Mouse (Mus musculus): ENCODE results near the gene Nfya. TPM values are rescaled to one million over a fixed set of nuclear protein-coding genes. Genes with fewer than 3 reads are reported as not detected.

The Nfya gene
- polyA plus RNA-seq, 1 experiment from 2014 or later, result 8.9 TPM

DNA sequence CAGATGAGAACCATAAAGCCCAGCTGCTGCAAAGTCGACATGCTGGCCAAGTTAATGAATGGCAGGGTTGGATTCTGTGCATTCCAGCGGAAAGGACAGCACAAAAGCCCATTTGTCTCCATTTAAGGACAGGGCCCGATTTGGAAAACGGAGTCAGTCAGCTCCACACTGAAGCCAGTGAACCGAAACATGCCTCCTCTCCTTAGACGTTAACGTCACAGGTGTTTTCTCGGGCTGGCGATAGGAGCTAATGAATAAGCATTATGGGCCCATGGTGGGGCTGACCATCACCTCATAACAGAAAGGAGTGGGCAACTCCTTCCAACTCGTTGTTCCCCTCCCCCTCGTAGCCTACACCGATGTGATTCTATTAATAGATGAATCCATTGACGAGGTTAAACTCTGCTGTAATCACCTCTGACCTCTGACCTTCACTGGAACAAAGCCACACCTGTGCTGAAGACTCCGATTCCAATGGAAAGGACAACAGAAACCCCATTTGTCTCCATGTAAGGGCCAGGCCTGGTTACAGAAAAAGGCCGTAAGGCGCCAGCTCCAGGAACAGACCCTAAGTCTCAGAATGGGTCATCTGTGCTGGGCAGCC is 33.9 kb upstream of the Nfya start:
- Histone ChIP-seq H3K4me2 (no peak overlapping the region), H3K9me3 (replicated peaks) (no peaks in the 10 kb centered on the region), H3K27me3 (no peaks in the 10 kb centered on the region), H3K9ac (no peak overlapping the region), H3K4me1 (replicated peaks) (no peaks in the 10 kb centered on the region), H3K4me3 (no peak overlapping the region), H3K36me3 (no peaks in the 10 kb centered on the region), H3K27ac (no peak overlapping the region)
- ATAC-seq (replicated peaks; ENCODE audit: insufficient number of reproducible peaks, insufficient read depth, low FRiP score, low read depth), result no peak
- whole genome bisulfite sequencing, result 75% methylated on average over 16 of the region's 16 CpGs

DNA sequence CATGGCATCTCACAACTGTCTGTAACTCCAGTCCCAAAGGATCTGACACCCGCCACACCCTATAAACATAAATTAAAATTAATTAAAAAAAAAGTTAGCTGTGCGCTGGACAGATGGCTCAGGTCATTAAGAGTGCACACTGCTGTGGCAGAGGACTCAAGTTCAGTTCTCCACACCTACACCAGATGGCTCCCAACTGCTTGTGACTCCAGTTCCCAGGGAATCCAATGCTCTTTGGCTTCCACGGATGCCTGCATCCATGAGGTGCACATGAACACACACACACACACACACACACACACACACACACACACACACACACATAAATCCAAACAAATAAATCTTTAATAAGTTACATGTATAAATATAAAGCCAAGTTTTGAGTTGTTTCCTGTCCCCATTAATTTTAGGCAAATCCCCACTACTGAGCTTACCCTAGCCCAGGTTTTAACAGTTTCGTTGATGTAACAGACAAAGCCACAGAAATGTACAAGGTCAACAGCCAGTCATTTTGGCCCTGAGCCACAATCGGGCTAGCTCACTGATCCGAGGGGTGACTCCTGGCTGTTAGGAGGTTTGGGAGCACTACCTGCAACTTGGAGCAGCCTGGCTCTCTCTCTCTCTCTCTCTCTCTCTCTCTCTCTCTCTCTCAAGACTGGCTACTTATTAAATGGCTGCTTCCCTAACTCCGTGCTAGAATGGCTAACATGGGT is 33.2 kb upstream of the Nfya start:
- 70% methylated on average over 7 of the region's 7 CpGs for WGBS
- H3K36me3 ChIP-seq, result no peaks in the 10 kb centered on the region
- ATAC-seq (replicated peaks; ENCODE audit: insufficient number of reproducible peaks, insufficient read depth, low FRiP score, low read depth), result no peak

DNA sequence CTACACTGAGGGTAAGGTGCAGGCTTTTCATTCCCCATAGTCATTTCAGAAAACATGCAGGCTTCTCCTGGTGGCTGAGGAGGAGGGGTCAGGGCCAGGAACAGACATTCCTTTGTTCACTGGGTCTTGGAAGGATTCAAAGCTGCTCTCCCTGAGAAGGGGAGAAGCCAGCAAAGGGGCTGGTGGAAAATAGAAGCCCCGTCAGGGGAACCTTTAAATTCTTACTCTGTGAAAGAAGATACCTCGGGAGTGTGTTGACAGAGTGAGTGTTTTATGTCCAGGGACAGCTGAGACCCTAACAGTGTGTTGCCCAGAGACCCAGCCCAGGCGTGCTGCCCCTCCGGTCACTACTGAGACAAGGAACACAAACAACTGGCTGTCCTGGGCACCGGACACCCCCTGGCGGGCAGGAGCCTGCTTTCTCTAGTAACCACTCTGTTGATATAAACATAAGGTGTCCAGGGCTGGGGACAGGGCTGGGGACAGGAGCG is 27.8 kb upstream of the Nfya start:
- Histone ChIP-seq H3K9me3 (replicated peaks) (no peaks in the 10 kb centered on the region), H3K36me3 (no peaks in the 10 kb centered on the region), H3K4me2 (peak overlapping the region; percentile 14), H3K27ac (peak overlapping the region; percentile 95), H3K9ac (peak overlapping the region; percentile 9; the same call in 1 of the 2 replicates), H3K27me3 (no peaks in the 10 kb centered on the region), H3K4me1 (replicated peaks) (peaks cover 44% of the 10 kb centered on the region), H3K4me3 (no peak overlapping the region)
- WGBS, result 23% methylated on average over 7 of the region's 7 CpGs
- ATAC-seq (replicated peaks; ENCODE audit: insufficient number of reproducible peaks, insufficient read depth, low FRiP score, low read depth), result peak; percentile 45

More for the DNA sequence above, 33.2 kb upstream of the Nfya start:
- no peak overlapping the region for H3K4me2 ChIP-seq
- H3K9ac ChIP-seq, result no peak overlapping the region
- no peaks in the 10 kb centered on the region for H3K9me3 ChIP-seq (replicated peaks)
- H3K4me3 ChIP-seq, result no peak overlapping the region
- H3K4me1 ChIP-seq (replicated peaks), result peaks cover 3% of the 10 kb centered on the region
- no peaks in the 10 kb centered on the region for H3K27me3 ChIP-seq
- H3K27ac ChIP-seq, result no peak overlapping the region

DNA sequence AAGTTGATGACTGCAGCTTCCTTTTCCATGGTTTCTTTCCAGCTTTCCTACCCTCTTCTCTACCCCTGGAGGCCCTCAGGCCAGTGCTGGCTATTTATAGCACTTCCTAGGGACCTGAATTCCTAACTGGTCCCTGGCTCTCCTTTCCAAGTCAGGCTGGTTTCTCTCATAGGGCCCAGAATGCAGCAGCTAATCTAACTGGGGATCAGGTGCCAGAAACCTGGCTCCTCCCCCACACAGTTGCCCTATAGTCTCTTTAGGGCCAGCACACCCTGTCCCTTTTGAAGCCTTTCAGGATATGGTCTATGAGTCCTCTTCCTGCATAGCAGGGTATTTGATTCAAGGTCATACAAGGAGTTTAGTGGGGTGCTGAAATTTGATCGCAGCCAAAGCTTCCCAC is 26.8 kb upstream of the Nfya start:
- Histone ChIP-seq H3K4me2 (peak overlapping the region; percentile 3; the same call in 1 of the 2 replicates), H3K9ac (no peak overlapping the region), H3K27ac (peak overlapping the region; percentile 95), H3K4me1 (replicated peaks) (peaks cover 46% of the 10 kb centered on the region), H3K27me3 (no peaks in the 10 kb centered on the region), H3K4me3 (no peak overlapping the region), H3K9me3 (replicated peaks) (no peaks in the 10 kb centered on the region), H3K36me3 (no peaks in the 10 kb centered on the region)
- 40% methylated on average over 1 of the region's 1 CpGs for WGBS
- ATAC-seq (replicated peaks; ENCODE audit: insufficient number of reproducible peaks, insufficient read depth, low FRiP score, low read depth), result peak; percentile 68

DNA sequence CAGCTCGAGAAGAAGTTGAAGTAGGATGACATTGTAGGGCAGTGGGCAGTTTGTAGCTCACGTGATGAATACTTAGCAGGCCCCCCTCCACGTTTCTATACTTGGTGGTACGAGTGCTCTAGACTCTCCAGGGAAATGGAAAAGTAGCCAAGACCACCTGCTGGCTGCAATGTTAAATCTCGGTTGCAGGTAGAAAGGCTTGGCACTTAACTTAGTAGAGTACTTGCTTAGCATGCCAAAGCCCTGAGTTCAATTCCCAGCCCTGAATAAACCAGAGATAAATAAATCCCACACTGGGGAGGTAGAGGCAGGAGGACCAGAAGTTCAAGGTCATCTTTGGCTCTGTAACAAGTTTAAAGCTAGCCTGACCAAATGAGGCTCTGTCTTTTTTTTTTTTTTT is 24.8 kb upstream of the Nfya start:
- H3K27me3 ChIP-seq, result no peaks in the 10 kb centered on the region
- ATAC-seq (replicated peaks; ENCODE audit: insufficient number of reproducible peaks, insufficient read depth, low FRiP score, low read depth), result no peak
- H3K9me3 ChIP-seq (replicated peaks), result no peaks in the 10 kb centered on the region
- H3K36me3 ChIP-seq, result no peaks in the 10 kb centered on the region
- 76% methylated on average over 5 of the region's 5 CpGs for WGBS
- no peak overlapping the region for H3K4me3 ChIP-seq
- 0 out of 2 replicates have a peak overlapping the region, but pooled peaks have one; percentile 5 for H3K27ac ChIP-seq
- peaks cover 60% of the 10 kb centered on the region for H3K4me1 ChIP-seq (replicated peaks)
- no peak overlapping the region for H3K9ac ChIP-seq
- H3K4me2 ChIP-seq, result no peak overlapping the region

DNA sequence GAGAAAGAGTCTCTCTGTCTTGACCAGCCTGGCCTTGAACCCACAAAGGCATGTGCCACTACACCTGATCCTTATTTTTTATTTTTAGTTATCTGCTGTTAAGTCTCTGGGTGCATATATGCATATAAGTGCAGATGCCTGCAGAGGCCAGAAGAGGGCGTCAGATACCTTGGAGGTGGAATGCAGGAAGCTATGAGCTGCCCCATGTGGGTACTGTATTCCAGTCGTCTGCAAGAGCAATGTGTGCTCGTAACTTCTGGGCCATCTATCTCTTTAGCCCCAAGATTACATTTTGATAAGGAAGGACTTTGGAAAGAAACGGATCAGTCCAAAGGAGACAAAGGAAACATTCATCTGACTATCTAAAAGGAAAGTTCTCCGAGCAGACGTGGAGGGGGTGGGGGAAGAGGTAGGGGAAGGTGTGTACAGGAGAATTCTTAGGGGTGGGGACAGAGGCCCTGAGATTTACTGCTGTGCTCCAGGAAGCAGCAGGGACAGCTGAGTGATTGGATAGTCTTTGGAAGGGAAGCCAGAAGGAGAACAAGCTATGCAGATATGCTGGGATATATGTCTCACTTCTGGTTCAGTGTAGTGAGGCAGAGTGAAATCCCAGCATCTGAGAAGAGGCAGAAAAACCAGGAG is 24.1 kb upstream of the Nfya start:
- WGBS, result 44% methylated on average over 6 of the region's 6 CpGs
- no peak for ATAC-seq (replicated peaks; ENCODE audit: insufficient number of reproducible peaks, insufficient read depth, low FRiP score, low read depth)
- peaks cover 67% of the 10 kb centered on the region for H3K4me1 ChIP-seq (replicated peaks)
- H3K9me3 ChIP-seq (replicated peaks), result no peaks in the 10 kb centered on the region
- H3K27me3 ChIP-seq, result no peaks in the 10 kb centered on the region
- H3K27ac ChIP-seq, result peak overlapping the region; percentile 96; the same call in 1 of the 2 replicates
- no peak overlapping the region for H3K4me3 ChIP-seq
- H3K4me2 ChIP-seq, result no peak overlapping the region
- H3K36me3 ChIP-seq, result 0 out of 2 replicates have a peak, but pooled peaks cover 3% of the 10 kb centered on the region
- H3K9ac ChIP-seq, result no peak overlapping the region

DNA sequence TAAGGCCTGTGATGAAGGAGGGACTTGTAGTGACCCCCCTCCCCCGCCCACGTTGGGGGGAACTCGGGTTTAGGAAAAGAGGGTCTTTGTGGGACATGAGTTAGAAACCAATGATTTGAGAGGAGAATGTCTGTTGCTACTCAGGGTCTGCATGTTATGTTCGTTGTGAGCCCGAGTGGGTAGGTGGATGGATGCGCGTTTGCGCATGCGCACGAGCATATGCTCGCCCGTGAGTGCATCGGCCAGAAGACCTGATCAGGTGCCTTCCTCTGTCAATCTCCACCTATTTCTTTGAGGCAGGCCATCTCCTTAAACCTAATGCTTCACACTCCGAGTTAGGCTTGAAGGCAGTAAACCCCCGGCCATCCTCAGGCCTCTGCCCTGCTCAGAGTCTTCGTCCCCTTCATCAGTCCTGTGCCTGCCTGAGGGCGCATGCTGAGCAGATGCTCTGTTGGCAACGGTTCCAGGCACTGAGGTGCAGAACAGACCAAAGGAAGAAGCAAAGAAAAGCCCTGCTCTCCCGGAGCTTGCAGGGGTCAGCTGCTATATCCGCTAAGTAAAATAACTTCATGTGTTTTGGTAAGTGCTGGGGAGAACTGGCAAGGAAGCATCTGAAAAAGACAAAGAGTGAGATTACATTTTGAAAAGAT is 23.4 kb upstream of the Nfya start:
- H3K9me3 ChIP-seq (replicated peaks), result no peaks in the 10 kb centered on the region
- peaks cover 73% of the 10 kb centered on the region for H3K4me1 ChIP-seq (replicated peaks)
- H3K4me3 ChIP-seq, result no peak overlapping the region
- H3K27me3 ChIP-seq, result no peaks in the 10 kb centered on the region
- peak overlapping the region; percentile 96 for H3K27ac ChIP-seq
- 0 out of 2 replicates have a peak, but pooled peaks cover 3% of the 10 kb centered on the region for H3K36me3 ChIP-seq
- no peak overlapping the region for H3K9ac ChIP-seq
- peak overlapping the region; percentile 63; the same call in 1 of the 2 replicates for H3K4me2 ChIP-seq
- 67% methylated on average over 20 of the region's 20 CpGs for WGBS
- no peak for ATAC-seq (replicated peaks; ENCODE audit: insufficient number of reproducible peaks, insufficient read depth, low FRiP score, low read depth)

DNA sequence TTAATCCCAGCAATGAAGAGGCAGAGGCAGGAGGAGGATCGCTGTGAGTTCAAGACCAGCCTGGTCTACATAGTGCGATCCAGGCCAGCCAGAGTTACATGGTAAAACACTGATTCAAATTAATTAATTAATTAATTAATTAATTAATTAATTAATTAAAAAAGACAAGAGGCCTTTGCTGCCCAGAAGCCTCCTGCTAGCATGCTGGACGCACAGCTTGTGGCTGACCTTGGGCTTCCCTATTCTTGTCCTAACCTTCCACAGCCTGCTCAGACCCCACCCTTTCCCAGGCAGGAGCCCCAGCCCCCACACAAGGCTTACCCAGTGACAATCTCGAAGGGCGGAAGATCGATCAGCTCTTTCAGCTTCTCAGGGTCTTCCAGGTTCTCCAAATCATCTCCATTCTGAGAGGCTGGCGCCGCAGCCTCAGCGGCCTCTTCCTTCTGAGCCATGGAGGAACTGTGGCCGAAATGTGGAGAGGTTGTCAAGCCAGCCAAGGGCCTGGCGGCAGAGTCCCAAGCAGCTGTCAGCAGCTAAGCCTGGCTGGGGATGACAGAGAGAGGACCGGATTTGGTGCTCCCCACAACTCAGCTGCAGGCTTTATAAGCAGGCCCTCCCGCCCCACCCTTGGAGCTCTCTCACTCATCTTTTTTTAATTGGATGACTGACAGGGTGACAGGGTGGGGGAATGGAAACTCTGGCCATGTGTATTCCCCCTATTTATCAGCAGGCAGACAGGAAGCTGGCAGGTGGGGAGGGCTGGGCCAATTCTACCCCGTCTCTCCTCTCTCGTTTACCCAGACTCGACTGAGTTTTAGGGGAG is 22.7 kb upstream of the Nfya start, which contains the start of gene Apobec2:
Gene Apobec2 (minus strand): TSS at position 773 of the 823 bp plus-strand sequence.
- peak; percentile 75 for ATAC-seq (replicated peaks; ENCODE audit: insufficient number of reproducible peaks, insufficient read depth, low FRiP score, low read depth)
- Histone ChIP-seq H3K4me2 (peak within 1 kb of the TSS; percentile 63), H3K4me3 (peak within 1 kb of the TSS; percentile 58), H3K27me3 (no peaks in the 10 kb centered on the region), H3K9me3 (replicated peaks) (no peaks in the 10 kb centered on the region), H3K9ac (peak within 1 kb of the TSS; percentile 65), H3K36me3 (0 out of 2 replicates have a peak, but pooled peaks cover 3% of the 10 kb centered on the region), H3K27ac (peak within 1 kb of the TSS; percentile 96), H3K4me1 (replicated peaks) (peaks cover 72% of the 10 kb centered on the region)
- WGBS, result 21% methylated on average over 16 of the region's 16 CpGs

DNA sequence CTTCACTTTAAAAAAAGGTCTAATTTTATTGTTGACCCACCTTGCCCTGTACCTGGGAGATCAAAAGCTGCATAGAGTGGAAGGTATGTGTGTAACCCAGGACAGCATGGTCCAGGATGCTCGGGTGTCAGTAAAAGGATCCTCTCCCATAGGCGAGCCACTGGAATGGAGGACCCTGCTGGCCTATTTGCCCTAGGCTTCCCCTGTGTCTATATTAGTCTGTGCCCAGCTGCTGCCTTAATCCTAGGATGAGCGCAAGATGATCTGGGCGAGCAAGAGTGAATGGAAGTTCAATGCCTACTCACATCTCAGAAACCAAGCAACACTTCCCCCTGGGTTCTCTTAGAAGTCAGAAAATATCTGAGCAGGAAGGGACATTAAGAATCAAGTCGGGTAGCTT is 21.3 kb upstream of the Nfya start:
- Histone ChIP-seq H3K9me3 (replicated peaks) (no peaks in the 10 kb centered on the region), H3K4me3 (peak overlapping the region; percentile 58), H3K4me2 (peak overlapping the region; percentile 63), H3K27ac (peak overlapping the region; percentile 96), H3K9ac (peak overlapping the region; percentile 65), H3K36me3 (0 out of 2 replicates have a peak, but pooled peaks cover 3% of the 10 kb centered on the region), H3K27me3 (no peaks in the 10 kb centered on the region), H3K4me1 (replicated peaks) (peaks cover 71% of the 10 kb centered on the region)
- 43% methylated on average over 5 of the region's 5 CpGs for WGBS
- no peak for ATAC-seq (replicated peaks; ENCODE audit: insufficient number of reproducible peaks, insufficient read depth, low FRiP score, low read depth)

DNA sequence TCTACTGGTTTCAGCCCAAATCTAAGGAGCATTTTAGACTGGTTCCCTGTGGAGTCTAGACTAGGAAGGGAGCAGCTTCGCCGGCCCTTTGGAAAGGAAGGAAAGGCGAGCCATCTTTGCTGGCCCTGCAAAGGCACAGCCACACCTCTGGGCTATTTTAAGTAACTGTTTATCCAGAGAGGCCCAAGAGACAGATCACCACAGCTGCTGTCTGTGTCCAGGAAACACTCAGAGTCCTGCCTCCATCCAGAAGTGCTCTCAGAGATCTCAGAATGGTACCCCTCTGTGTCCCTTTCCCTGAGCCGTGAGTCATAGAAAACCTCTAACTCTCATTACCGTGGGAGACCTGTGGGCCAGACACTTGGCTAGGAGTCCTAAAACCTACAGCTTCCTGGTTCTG is 20.7 kb upstream of the Nfya start:
- Histone ChIP-seq H3K4me1 (replicated peaks) (peaks cover 71% of the 10 kb centered on the region), H3K27ac (peak overlapping the region; percentile 96), H3K9ac (peak overlapping the region; percentile 39), H3K36me3 (0 out of 2 replicates have a peak, but pooled peaks cover 3% of the 10 kb centered on the region), H3K4me2 (peak overlapping the region; percentile 63), H3K27me3 (no peaks in the 10 kb centered on the region), H3K4me3 (peak overlapping the region; percentile 58), H3K9me3 (replicated peaks) (no peaks in the 10 kb centered on the region)
- 9% methylated on average over 5 of the region's 5 CpGs for WGBS
- peak; percentile 53; the same call in 1 of the 2 replicates for ATAC-seq (replicated peaks; ENCODE audit: insufficient number of reproducible peaks, insufficient read depth, low FRiP score, low read depth)
